Mouse (Mus musculus) heart, embryonic 13.5 days (tissue): ENCODE results near the gene Rab3il1. TPM values are rescaled to one million over a fixed set of nuclear protein-coding genes. Genes with fewer than 3 reads are reported as not detected.

Experiments used
- ATAC-seq: fragments of 200-750 bp; cut with Nextera tagmentation; 2 replicates; pipeline ENCODE4 v1.8.0; 2017; ENCODE audit warnings: moderate TSS enrichment; ENCODE audit not compliant: insufficient number of reproducible peaks, low FRiP score, low TSS enrichment; ENCODE audit errors: extremely low read depth
- H3K27ac ChIP-seq: fragments of 300-500 bp; sonication (generic); replicated peaks from 2 replicates; pipeline ENCODE4 v1.5.1; 2015; ENCODE audit warnings: moderate library complexity, mild to moderate bottlenecking, inconsistent platforms
- H3K27me3 ChIP-seq: fragments of 300-500 bp; sonication (generic); replicated peaks from 2 replicates; pipeline ENCODE4 v1.6.1; 2015; ENCODE audit warnings: mild to moderate bottlenecking, inconsistent platforms
- H3K36me3 ChIP-seq: fragments of 300-500 bp; sonication (generic); 2 replicates; pipeline ENCODE4 v1.6.1; 2015; ENCODE audit warnings: mild to moderate bottlenecking, inconsistent platforms
- H3K4me1 ChIP-seq: fragments of 300-500 bp; sonication (generic); 2 replicates; pipeline ENCODE4 v1.6.1; 2015; ENCODE audit warnings: inconsistent platforms
- H3K4me2 ChIP-seq: fragments of 300-500 bp; sonication (generic); 2 replicates; pipeline ENCODE4 v1.6.1; 2015; ENCODE audit warnings: inconsistent platforms, mild to moderate bottlenecking, moderate library complexity
- H3K4me3 ChIP-seq: fragments of 300-500 bp; sonication (generic); 2 replicates; pipeline ENCODE4 v1.5.1; 2015; ENCODE audit warnings: moderate library complexity, mild to moderate bottlenecking, inconsistent platforms
- H3K9ac ChIP-seq: fragments of 300-500 bp; sonication (generic); 2 replicates; pipeline ENCODE4 v1.6.1; 2015; ENCODE audit warnings: inconsistent platforms, mild to moderate bottlenecking, moderate library complexity
- H3K9me3 ChIP-seq: fragments of 300-500 bp; sonication (generic); 2 replicates; pipeline ENCODE4 v1.6.1; 2016; ENCODE audit warnings: inconsistent platforms
- WGBS: fragments of 180-500 bp; shearing (Covaris S2); methylation state at CpG from one replicate; pipeline ENCODE4 v1.1.7; 2015; ENCODE audit warnings: mixed read lengths; 5-methylcytosine and 5-hydroxymethylcytosine counted together
- polyA plus RNA-seq: library from polyadenylated mRNA; unstranded; fragments of >200 nt; fragmentation: Nextera tagmentation; extraction: Ambion mirVana; gene quantifications from 2 replicates; pipeline ENCODE4 v1.2.1, GENCODE M21; 2015

The Rab3il1 gene
- polyA plus RNA-seq, 1 experiment from 2014 or later: 32.5 TPM

DNA sequence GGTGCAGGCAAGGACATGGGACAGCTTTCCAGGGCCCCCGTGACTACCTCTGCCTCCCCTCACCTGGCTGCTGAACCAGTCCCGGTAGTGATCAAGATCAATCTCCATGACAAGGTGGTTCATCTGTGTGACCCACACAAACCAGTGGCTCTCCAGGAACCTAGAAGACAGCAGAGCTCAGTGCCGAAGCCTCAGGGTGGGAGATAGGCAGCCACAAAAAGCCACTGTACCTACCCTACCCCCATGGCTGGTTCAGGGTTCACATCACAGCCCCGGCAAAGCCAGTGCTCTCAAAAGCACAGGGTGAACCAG, 64.7 kb downstream of the Rab3il1 start:
- H3K4me2 ChIP-seq: no peak overlapping the region
- H3K27ac ChIP-seq: no peak overlapping the region
- 90% methylated on average over 4 of the region's 4 CpGs for WGBS

GRCm38 (mm10) chr19:10066502-10066901, 65.0 kb downstream of the Rab3il1 start:
- H3K27me3 ChIP-seq: no peaks in the 10 kb centered on the region
- H3K9ac ChIP-seq: no peak overlapping the region
- no peaks in the 10 kb centered on the region for H3K9me3 ChIP-seq
- ATAC-seq: no peak
- peaks cover 98% of the 10 kb centered on the region for H3K36me3 ChIP-seq
- no peak overlapping the region for H3K4me3 ChIP-seq
- no peak overlapping the region for H3K27ac ChIP-seq
- H3K4me1 ChIP-seq: 0 out of 2 replicates have a peak, but pooled peaks cover 8% of the 10 kb centered on the region
- no peak overlapping the region for H3K4me2 ChIP-seq
- 88% methylated on average over 3 of the region's 3 CpGs for WGBS

More for the DNA sequence above, 64.7 kb downstream of the Rab3il1 start:
- ATAC-seq: no peak
- H3K4me1 ChIP-seq: peaks cover 10% of the 10 kb centered on the region
- no peaks in the 10 kb centered on the region for H3K9me3 ChIP-seq
- no peak overlapping the region for H3K9ac ChIP-seq
- H3K4me3 ChIP-seq: no peak overlapping the region
- peaks cover 98% of the 10 kb centered on the region for H3K36me3 ChIP-seq
- H3K27me3 ChIP-seq: no peaks in the 10 kb centered on the region

DNA sequence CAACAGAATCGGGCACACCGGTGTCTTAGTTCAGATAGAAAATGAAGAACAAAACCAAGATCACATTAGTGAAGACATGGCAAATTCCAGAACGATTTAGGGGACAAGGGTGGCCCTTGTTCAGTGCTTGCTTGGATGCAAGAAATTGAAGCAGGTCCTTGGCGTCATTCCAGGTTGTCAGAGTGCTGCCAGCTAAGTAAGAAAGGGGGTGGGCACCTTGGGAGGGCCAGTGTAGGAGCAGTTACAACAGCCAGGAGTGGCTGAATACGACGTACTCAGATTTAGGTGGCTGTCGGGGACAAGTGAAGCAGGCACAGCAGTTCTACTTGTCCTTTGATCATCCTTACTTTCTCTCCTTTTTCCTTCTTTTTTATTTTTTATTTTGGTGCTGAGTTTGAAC, 66.2 kb downstream of the Rab3il1 start:
- WGBS: 80% methylated on average over 7 of the region's 7 CpGs

GRCm38 (mm10) chr19:10070186-10070980, 68.9 kb downstream of the Rab3il1 start:
- Histone ChIP-seq H3K27me3 (no peaks in the 10 kb centered on the region), H3K36me3 (peaks cover 100% of the 10 kb centered on the region), H3K9me3 (no peaks in the 10 kb centered on the region), H3K4me1 (no peaks in the 10 kb centered on the region), H3K4me2 (no peak overlapping the region), H3K9ac (no peak overlapping the region), H3K27ac (no peak overlapping the region), H3K4me3 (no peak overlapping the region)
- 93% methylated on average over 8 of the region's 8 CpGs for WGBS
- no peak for ATAC-seq

More for the DNA sequence above, 66.2 kb downstream of the Rab3il1 start:
- H3K27ac ChIP-seq: no peak overlapping the region
- no peaks in the 10 kb centered on the region for H3K27me3 ChIP-seq
- no peak for ATAC-seq
- no peak overlapping the region for H3K4me3 ChIP-seq
- H3K36me3 ChIP-seq: peaks cover 98% of the 10 kb centered on the region
- H3K4me2 ChIP-seq: no peak overlapping the region
- no peak overlapping the region for H3K9ac ChIP-seq
- no peaks in the 10 kb centered on the region for H3K9me3 ChIP-seq
- H3K4me1 ChIP-seq: 0 out of 2 replicates have a peak, but pooled peaks cover 8% of the 10 kb centered on the region

GRCm38 (mm10) chr19:10071166-10071565, 69.7 kb downstream of the Rab3il1 start:
- Histone ChIP-seq H3K9me3 (no peaks in the 10 kb centered on the region), H3K4me1 (no peaks in the 10 kb centered on the region), H3K27ac (no peak overlapping the region), H3K9ac (no peak overlapping the region), H3K27me3 (no peaks in the 10 kb centered on the region), H3K4me3 (no peak overlapping the region), H3K36me3 (peaks cover 100% of the 10 kb centered on the region), H3K4me2 (no peak overlapping the region)
- 90% methylated on average over 5 of the region's 5 CpGs for WGBS
- no peak for ATAC-seq

DNA sequence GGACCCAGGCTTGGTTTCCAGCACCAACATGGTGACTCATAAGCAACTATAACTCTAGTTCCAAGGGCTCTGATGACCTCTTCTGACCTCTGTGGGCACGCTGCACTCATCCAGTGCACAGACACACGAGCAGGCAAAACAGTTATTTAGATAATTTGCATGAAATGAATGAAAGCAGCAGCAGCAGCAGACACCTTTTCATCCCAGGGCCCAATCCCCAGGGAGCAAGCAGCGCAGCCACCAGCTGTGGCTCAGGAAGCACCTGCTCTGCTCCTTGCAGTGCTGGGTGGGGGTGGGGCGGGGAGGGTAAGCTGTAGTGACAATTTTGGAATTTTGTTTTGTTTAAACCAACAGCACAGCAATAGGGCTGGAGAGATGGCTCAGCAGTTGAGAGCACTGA, 70.4 kb downstream of the Rab3il1 start:
- H3K27ac ChIP-seq: no peak overlapping the region
- no peak overlapping the region for H3K4me2 ChIP-seq
- 82% methylated on average over 4 of the region's 4 CpGs for WGBS
- H3K4me1 ChIP-seq: no peaks in the 10 kb centered on the region
- peaks cover 100% of the 10 kb centered on the region for H3K36me3 ChIP-seq
- H3K9ac ChIP-seq: no peak overlapping the region
- no peak for ATAC-seq
- H3K9me3 ChIP-seq: no peaks in the 10 kb centered on the region
- no peak overlapping the region for H3K4me3 ChIP-seq
- H3K27me3 ChIP-seq: no peaks in the 10 kb centered on the region

DNA sequence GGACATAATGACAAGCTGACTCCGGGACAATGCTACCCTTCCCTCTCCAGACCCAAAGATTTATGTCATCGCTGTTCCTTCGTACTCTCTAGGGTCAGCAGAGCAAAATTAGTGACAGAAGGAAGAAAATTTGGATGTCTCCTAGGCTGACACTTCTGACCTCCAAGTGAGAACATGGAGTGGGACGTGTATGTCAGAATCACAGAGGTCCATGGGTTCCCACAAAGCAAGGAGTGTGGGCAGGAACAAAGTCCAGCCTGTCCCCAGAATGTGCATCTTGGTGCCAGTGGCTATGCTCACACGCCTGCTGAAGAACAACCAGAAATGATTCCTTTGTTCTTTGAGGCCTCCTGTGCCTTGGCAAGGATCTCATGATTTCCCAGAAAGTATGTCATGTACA, 71.7 kb downstream of the Rab3il1 start:
- Histone ChIP-seq H3K9me3 (no peaks in the 10 kb centered on the region), H3K4me2 (no peak overlapping the region), H3K27me3 (no peaks in the 10 kb centered on the region), H3K4me3 (no peak overlapping the region), H3K9ac (no peak overlapping the region), H3K36me3 (peaks cover 100% of the 10 kb centered on the region), H3K4me1 (no peaks in the 10 kb centered on the region), H3K27ac (no peak overlapping the region)
- no peak for ATAC-seq
- 89% methylated on average over 5 of the region's 5 CpGs for WGBS

DNA sequence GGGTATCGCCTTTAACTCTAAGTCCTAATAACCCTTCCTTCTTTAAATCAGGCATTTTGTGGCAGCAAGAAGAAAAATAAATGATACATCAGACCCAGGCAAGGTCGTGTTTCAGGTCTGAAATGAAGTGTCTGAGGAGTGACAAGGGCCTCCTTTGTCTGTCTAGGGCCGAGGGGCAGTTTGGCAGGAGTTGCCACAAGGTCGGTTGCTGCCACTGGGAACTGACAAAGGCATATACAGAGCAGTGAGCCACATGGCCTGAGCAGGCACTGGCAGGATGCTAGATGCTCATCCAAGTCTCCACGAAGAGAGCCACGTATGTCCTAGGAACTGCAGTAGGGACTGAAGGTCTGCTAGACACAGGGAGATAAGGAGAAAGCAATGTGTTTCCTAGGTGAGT, 76.9 kb downstream of the Rab3il1 start:
- Histone ChIP-seq H3K27me3 (no peaks in the 10 kb centered on the region), H3K4me1 (peaks cover 6% of the 10 kb centered on the region; the same call in 1 of the 2 replicates), H3K9me3 (no peaks in the 10 kb centered on the region), H3K36me3 (peaks cover 99% of the 10 kb centered on the region), H3K4me2 (no peak overlapping the region), H3K27ac (no peak overlapping the region), H3K4me3 (no peak overlapping the region), H3K9ac (no peak overlapping the region)
- 83% methylated on average over 6 of the region's 6 CpGs for WGBS
- ATAC-seq: no peak

DNA sequence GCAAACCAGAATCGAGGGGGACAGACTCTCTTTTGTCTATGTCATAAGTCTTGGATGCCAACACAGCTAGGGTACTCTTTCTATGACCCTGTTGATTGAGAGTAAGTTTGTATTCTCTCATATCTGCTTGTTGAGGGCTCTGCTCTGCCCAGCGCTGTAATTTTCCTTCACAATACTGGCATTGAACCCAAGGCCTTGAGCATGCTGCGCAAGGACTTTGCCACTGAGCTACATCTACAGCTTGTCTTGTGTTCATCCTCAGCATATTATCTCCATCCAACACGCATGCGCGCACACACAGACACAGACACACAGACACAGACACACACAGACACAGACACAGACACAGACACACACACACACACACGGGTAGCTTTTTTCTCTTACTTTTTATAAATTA, 78.9 kb downstream of the Rab3il1 start:
- WGBS: 93% methylated on average over 7 of the region's 7 CpGs
- ATAC-seq: no peak
- Histone ChIP-seq H3K4me1 (peaks cover 6% of the 10 kb centered on the region; the same call in 1 of the 2 replicates), H3K9me3 (no peaks in the 10 kb centered on the region), H3K4me3 (no peak overlapping the region), H3K27me3 (no peaks in the 10 kb centered on the region), H3K27ac (no peak overlapping the region), H3K9ac (no peak overlapping the region), H3K36me3 (peaks cover 98% of the 10 kb centered on the region), H3K4me2 (no peak overlapping the region)

GRCm38 (mm10) chr19:10082105-10082504, 80.6 kb downstream of the Rab3il1 start:
- Histone ChIP-seq H3K9ac (no peak overlapping the region), H3K36me3 (peaks cover 97% of the 10 kb centered on the region), H3K4me1 (peaks cover 6% of the 10 kb centered on the region; the same call in 1 of the 2 replicates), H3K27me3 (no peaks in the 10 kb centered on the region), H3K4me3 (no peak overlapping the region), H3K27ac (peak overlapping the region; percentile 62), H3K9me3 (no peaks in the 10 kb centered on the region), H3K4me2 (no peak overlapping the region)
- no peak for ATAC-seq
- 38% methylated on average over 3 of the region's 3 CpGs for WGBS

- Histone ChIP-seq H3K4me2 (no peak overlapping the region), H3K9ac (no peak overlapping the region), H3K4me3 (no peak overlapping the region), H3K36me3 (peaks cover 97% of the 10 kb centered on the region), H3K9me3 (no peaks in the 10 kb centered on the region), H3K27me3 (no peaks in the 10 kb centered on the region), H3K4me1 (peaks cover 6% of the 10 kb centered on the region; the same call in 1 of the 2 replicates), H3K27ac (no peak overlapping the region)
- 74% methylated on average over 9 of the region's 9 CpGs for WGBS
- no peak for ATAC-seq
Observed at GRCm38 (mm10) chr19:10085454-10085853, 84.0 kb downstream of the Rab3il1 start.

GRCm38 (mm10) chr19:10086976-10087375, 85.5 kb downstream of the Rab3il1 start:
- Histone ChIP-seq H3K4me1 (peaks cover 11% of the 10 kb centered on the region), H3K4me3 (no peak overlapping the region), H3K9me3 (no peaks in the 10 kb centered on the region), H3K4me2 (no peak overlapping the region), H3K27ac (no peak overlapping the region), H3K36me3 (peaks cover 98% of the 10 kb centered on the region), H3K9ac (no peak overlapping the region), H3K27me3 (no peaks in the 10 kb centered on the region)
- 86% methylated on average over 4 of the region's 4 CpGs for WGBS
- no peak for ATAC-seq
